Mouse (Mus musculus): Measurements from ENCODE around the gene Cstad.

- TF ChIP-seq CTCF (IDR thresholded peaks at IDR 0.05; ENCODE audit: low read depth, low read length) = no peak
- TF ChIP-seq EP300 (IDR thresholded peaks at IDR 0.05; ENCODE audit: insufficient read depth, low read depth, low read length) = no peak
Observed at GRCm38 (mm10) chr2:30626058-30626675, 31.3 kb downstream of the Cstad start.

Measured in ES-Bruce4 (cell line).